Mouse (Mus musculus) frontal cortex, adult 2 months (tissue): ENCODE data around the gene Erc2. TPM values are rescaled to one million over a fixed set of nuclear protein-coding genes. Genes with fewer than 3 reads are reported as not detected.

ENCODE experiments used
- DNase-seq, 2 experiments: peaks; one replicate each; pipeline ENCODE4 v3.0.0; 2022; ENCODE audit warnings: low spot score in 1 of 2; ENCODE audit errors: extremely low spot score in 1 of 2
- polyA plus RNA-seq: library from polyadenylated mRNA; depleted of rRNA; stranded (reverse); fragments of >200 nt; gene quantifications from 2 replicates; pipeline ENCODE4 v1.2.3, GENCODE M21; 2012

The Erc2 gene
- polyA plus RNA-seq, 1 experiment, result 73.5 TPM

DNA sequence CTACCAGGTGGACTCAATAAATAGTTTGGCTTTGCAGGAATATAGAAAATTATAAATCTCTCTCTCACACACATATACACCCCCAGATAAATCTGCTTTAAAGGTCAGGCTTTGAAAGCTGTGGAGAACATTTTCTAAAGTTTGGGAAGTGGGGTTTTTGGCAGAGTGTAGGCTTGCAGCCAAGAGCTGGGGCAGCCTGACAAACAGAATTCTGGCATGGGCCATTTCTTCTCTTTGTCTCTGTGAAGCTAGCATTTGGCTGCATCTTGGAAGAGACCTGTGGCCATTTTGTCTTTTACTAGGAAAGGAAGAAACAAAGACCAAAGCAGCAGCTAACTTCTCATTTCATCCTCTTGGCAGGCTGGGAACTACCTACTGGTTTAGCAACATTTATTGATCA, 40.0 kb downstream of the Erc2 start:
- DNase-seq, result peak in 1 of 2 experiments; percentile 50

DNA sequence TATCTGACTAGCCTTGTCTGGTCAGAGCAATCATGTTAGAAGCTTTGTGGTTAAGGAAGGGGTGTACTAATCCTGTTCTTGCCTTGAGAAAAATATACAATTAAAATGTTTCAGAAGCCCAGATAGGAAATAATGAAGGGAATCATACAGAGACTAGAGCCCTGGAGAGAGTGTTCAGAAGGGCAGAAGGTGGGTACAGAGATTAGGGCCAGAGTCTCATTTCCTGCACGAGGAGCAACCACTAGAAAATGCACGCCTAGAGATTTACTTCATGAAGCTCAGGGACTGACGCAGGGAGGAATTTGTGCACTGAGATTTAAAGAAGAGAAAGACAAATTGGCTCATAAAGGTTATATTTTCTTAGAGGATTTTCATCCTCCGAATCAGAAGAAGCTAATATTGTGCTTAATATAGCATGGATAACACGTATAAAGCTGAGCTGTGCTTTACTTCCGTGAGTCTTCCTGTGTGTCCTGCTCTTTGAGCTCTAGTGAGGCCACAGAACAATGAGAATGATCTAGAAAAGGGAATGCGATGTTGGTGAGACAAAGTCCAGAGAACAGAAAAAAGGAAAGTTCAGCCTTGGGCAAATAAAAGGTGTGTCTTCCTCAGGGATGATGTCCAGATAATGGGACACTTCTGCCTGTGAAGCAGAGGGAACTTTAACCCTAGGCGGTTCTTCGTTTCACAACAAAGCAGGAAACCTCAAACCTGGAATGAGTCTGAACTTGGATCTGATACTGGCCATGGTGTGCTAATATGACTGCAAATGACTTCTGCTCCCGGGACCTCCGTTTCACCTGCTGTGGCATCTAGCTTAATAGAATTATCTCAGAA, 45.0 kb downstream of the Erc2 start:
- DNase-seq, result no peak

DNA sequence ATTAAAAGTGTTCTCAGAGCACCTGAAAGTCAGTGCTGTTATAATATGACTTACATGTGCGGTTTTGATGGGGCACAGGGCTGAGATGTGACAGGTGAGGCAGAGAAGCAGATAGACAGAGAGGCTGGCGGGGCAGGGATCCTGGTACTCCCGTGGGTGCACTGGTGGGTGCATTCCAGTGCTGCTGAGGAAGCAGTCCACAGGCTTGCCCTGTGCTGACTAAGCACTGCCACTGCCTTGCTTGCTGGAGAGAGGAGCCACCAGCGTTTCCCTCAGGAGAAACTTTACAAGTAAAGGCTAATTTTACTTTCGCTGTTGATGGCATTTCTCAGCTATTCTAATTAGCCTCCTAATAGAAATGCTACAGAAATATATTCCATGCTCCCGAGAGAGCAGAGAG, 45.9 kb downstream of the Erc2 start:
- DNase-seq, result no peak

DNA sequence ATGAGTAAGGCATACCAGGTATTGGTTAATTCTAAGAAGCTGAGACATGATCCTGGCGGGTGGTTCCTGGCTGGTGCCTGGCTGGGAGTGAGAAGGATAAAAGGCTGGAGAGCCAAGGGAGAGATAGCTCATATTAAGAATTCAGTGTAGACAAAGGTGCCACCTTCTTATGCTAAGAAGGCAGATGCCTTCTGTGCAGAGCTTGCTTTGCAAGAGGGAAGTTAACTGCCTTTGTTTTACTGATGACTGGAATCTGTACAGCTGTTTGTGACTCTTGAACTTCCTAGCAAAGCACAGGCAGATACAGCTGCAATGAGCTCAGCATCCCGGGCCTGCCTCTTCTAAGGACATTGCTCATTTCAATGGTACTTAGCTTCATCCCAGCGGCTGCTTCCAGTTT, 47.7 kb downstream of the Erc2 start:
- no peak for DNase-seq

DNA sequence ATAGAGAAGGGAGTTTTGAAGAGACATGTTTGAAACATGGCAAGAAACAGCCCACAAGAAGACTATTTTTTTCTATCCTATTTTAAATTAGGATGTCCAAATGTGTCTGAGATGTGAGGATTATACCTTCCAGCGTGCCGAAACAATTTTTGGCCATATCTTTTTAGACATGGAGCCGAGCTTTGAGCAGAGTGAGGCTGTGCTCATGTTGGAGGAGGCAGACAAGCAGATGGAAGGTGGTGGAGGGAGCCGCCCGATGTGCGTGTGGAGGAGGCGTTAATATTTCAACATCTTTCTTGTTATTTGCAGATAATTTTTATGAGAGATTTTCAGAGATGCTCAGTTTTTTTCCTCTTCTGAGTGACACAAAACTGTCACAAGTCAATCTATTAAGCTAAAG, 50.5 kb downstream of the Erc2 start:
- DNase-seq, result peak in 1 of 2 experiments; percentile 53

DNA sequence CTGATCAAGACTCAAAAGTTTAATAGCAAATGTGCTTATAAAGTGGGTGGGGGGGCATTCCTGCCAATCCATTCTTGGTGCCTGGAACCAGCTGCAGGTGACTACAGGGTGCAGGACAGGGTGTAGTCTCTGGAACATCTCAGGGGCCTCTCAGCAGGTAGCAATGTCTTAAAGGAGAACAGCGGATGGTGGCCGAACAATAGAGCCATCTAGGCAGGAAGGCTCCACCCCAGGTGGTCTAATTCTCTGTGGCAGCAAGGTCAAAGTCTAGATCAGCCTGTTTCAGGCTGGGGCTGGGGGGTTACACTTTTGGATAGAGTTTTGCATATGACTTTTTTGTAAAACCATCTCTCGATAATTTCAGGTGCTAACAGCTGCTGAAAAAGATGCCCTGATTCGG, 51.9 kb downstream of the Erc2 start:
- DNase-seq, result no peak

DNA sequence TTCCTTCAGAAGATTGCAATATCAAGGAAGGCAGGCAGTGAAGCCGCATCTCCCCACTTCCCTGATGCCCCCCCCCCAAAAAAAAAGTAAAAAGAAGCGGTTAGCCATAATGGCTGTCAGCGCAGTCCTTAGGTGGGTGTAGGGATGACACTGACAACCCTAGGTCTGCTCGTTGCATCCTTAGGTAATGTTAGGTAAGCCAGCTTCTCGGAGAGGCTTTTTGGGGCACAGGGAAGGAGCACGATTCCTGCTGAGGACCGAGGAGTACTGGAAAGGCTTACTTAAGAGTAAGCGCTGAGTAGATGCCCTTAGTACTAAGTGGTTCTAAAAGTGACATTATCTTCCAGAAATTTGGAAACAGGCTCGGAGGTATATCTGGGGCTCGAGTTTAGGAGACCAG, 52.3 kb downstream of the Erc2 start:
- no peak for DNase-seq

DNA sequence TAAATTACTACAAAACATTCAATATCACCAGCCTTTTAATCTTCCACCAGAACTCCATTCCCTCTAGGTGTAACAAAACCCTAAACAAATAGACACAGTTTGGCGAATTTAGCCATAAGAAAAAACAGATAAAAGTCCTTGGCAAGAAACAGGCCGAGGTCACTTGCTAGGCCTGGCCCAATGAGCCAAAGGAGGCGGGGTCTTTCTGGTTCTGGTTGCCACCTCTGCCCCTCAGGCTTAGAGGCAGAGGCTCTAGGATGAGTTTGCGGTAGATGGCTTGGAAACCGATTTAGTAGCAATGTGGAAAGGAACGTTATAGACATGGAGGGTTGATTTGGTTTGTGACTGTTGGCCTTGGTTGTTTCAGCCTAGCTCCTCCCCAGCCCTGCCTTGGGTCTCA, 52.8 kb downstream of the Erc2 start:
- DNase-seq, result no peak

DNA sequence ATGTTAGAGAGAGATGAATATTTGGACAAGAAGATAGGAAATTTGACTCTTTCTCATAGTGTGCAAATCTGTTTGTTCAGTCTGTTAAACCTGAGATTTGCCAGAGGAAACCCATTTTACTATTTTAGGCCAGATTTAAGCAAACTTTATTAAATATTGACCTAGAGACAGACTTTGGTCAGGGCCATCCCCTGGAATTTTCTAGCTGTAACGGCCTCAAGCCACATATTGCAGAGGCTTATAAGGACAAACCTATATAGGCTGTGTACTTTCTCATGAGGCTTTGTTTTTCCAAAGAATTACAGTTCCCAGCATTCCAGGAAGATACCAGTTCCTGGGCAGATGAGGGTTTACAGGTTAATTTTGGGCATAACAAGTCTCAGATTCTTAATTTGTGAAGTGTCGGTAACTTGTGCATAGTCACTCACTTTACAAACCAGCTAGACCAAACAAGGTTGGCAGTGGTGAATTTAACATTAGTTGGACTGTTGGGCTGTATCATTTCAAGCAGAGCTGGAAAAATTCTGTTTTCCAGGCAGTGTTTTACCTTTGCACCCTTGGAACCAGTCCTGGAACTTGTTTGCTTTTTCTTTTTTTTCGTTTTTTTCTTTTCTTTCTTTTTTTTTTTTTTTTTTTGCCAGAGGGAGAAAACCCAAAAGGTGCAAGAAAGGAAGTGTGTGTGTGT, 60.3 kb downstream of the Erc2 start:
- no peak for DNase-seq

DNA sequence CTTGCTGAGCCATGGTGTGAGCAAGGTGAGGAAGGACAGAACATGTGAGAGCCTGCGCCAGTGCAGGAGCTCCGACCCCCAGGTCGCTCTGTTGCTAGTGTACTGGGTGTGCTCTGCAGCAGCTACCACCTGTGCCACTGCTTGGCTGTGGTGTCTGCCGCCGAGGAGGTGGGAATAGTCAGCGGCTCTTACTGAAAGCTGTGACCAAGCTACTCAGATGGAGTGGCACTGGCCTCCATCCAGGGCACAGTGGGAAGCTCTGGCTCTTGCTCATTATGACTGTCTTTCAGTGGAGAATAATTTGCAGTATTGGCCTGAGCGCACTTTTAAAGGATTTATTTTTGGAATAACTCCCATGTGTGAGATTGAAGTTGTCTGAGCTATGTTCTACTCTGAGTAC, 73.6 kb downstream of the Erc2 start:
- DNase-seq, result peak in 1 of 2 experiments; percentile 37

DNA sequence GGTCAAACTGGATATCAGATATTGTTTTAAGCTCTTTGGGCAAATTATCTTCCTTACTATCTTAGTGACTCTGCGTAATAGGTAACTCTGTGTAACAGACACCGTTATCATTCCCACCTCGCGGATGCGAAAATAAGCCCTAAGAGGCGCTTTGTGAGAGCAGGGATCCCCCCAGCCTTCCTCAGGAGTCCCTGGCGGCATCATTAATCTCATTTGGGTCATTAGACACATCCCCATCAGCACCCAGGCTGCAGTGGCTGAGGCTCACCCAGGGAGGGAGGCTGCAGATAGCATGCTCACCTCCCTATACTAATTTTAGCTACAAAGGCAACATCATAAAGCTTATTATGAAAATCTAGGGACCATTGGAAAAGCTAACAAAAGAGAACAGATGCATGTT, 95.1 kb downstream of the Erc2 start:
- no peak for DNase-seq

DNA sequence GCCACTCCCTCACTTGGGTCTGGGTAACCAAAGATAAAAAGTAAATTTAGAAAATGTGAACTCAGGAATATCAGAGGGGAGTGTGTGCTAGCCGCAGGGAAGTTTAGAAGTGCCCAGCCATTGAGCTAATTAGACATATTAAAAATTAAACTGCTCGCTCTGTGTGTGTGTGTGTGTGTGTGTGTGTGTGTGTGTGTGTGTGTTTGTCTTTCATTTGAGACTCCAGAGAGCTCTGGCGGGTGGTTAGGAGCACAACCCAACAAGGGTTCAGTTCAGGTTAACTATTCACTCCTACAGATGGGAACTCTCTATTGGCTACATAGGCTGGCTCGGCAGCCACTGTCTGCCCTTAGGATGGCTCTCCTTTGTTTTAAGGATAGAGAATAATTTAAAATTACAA, 97.4 kb downstream of the Erc2 start:
- DNase-seq, result no peak

DNA sequence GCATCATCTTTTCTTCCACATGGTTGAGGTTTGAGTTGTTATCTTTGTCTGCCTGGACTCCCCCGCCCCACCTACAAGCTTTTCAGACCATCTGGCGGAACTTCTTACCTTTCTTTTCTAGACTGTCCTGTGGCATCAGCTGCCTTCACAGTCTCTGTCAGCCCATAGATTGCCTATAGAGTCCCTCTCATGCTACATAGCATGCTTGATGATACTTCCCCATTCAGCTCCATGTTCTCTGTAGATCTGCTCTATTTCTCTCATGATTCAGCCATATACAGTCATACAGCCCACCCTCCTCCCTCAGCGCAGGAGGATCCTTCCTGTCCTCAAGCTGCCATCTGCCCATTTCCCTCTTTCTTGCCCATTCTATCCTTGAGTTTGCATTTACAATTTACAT, 98.7 kb downstream of the Erc2 start:
- DNase-seq, result peak; percentile 37 to 60

DNA sequence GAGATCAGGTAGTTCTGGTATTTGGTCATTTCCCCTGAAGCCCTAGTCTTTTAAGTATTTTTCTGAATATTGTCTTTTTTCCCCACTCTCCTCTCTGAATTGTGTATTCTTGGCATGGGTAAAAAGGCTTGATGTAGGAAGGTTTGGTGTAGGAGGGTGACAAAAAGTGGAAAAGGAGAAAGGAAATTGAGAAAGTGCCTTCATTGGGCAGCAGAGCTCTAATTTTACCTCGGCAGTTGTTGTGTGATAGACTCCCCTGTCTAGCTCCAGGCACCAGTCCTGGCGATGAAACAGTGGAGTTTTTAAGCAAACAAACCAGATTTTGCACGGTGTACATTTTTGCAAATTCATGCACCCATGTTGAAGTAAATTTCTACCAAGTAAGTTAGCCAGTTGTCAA, 99.5 kb downstream of the Erc2 start:
- peak; percentile 37 to 62 for DNase-seq

DNA sequence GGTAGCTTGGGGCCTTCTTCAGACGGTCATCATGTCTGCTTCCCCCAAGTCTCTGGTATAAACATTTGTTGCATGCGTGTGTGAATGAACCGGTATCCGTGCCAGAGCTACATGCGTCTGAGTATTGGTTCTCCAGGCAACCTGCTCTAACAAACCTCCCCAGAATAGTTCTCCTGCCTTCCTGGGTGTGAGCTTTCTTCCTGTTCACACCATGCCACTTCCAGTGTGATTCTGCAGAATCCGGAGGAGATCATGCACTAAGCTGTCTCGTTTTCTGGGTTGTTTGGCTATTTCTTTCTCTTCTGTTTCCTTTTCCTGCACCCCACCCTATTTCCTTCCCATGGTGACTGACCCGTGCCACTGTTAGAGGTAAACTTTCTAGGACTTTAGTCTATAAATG, 105.3 kb downstream of the Erc2 start:
- no peak for DNase-seq

DNA sequence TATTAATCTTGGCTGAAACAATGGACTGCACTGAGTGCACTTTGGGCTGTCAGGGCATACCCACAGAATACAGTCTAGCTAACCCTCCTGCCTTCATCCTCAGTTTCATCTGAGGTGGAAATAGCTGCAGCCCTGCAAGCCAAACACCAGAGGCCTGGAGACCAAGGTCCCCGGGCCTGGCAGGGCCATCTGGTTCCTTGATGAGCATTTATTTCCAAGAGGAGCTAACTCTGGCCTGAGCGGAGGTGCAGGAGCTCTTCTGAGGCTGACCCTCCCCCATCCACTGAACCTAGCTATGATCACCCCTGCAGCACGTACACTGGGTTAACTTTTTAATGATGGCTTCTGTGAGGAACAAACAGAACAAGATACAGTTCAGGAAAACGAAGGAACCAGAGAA, 108.9 kb downstream of the Erc2 start:
- no peak for DNase-seq

DNA sequence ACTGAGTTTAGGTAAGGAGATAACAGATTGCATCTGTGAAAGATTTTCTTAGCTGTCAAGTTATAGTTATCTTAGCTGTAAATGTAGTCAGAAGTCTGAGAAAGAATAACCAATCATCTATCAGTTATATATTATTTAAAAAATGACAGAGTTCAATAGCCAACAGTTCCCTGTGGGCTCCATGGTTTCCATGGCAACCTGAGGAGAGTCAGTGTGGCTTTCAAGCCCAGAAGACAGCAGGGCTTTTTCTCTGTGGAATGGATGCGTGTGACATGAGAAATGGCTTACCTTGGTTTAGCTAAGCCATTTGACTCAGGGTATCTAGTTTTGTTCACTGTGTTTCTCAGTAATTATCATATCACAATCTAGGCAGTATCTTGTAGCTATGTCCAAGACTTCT, 117.2 kb downstream of the Erc2 start:
- no peak for DNase-seq

DNA sequence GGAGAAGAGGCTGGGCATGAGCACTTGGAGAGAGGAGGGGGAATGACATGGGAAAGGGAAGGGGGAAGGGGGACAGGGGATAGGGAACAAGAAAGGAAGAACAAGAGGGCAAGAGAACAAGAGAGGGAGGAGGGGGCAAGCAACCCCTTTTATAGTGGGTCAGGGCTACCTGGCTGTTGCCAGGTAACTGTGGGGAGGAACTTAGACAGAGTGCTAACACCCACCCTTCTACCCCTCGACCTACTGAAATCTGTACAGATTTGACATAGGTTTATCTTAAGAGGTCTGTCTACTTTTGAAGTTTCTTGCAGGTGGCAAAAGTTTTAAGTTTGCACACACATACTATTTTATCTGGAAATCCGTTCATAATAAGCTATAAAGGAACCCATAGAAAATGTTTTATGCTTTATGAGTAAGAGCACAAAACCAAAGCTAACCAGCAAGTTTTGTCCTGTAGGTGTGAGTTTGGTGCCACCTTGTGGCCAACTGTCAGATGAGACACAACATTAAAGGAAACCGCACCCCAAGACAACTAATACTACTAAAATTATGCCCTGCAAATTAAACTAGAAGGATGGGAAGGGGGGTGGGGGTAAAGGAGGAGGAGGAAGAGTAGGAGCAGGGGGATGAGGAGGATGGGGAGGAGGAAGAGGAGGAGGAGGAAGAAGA, 119.2 kb downstream of the Erc2 start:
- peak; percentile 41 to 89 for DNase-seq

DNA sequence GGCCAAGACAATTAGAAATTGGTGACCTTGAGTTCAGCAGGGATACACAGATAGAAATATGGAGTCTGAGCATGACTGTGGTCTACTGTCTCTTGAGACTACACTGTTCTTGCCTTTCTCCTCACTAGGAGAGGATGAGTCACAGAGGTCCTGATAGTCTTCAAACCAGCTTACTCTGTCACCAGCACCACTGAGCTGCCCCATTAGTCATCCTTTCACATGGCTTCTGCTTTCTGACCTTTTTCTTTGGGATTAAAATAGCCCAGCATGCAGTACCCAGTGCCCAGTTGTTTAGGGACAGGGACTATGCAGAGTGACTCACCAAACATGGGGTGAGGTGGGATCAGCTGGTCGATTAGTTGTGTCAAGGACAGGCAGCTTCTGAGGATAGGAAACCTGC, 132.1 kb downstream of the Erc2 start:
- DNase-seq, result no peak

DNA sequence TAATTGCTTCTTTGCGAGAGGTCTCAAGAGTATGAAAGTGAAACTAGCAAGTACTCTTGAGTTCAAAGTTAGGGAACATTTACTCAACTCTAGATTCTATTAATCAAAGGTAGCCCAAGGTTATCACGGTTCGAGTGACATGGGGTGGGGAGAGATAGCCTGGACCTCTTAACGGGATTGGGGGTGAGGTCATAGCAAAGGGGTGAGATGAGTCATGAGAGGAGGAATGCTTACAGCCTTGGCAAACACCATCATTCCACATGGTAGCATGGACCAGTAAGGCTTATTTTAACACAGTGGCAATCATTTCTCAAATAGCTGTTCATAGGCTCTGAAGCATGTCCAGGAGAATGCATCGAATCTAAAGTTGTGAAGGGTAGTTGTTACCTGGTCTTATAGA, 134.7 kb downstream of the Erc2 start:
- no peak for DNase-seq

DNA sequence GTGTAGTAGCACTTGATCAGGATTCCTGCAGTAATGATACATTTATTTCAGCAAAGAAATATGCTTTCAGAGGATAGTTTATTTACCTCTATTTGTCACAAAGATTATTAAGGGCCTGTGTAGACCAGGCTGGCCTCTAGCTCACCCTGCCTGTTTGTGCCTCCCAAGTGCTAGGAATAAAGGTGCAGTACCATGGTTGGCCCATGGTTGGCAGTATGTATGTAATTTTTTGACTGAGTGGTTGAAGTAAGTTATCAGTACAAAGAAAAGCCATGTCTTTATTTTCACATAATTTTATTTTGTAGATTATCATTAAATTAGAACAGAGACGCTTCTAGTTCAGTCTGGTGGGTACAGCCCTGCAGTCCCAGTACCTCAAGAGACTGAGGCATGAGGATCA, 136.0 kb downstream of the Erc2 start:
- DNase-seq, result peak in 1 of 2 experiments; percentile 57
